Mouse (Mus musculus) lung, embryonic 16.5 days (tissue): ENCODE data around the gene 9530002B09Rik. TPM values are rescaled to one million over a fixed set of nuclear protein-coding genes. Genes with fewer than 3 reads are reported as not detected.

Experiments used
- ATAC-seq: fragments of 200-750 bp; cut with Nextera tagmentation; 2 replicates; pipeline ENCODE4 v1.8.0; 2017; ENCODE audit warnings: low read depth, mild to moderate bottlenecking, moderate library complexity
- H3K27ac ChIP-seq: fragments of 300-500 bp; sonication (generic); 2 replicates; pipeline ENCODE4 v1.5.1; 2014; ENCODE audit warnings: mild to moderate bottlenecking, control low read depth, low read length
- H3K27me3 ChIP-seq: fragments of 300-500 bp; sonication (generic); 2 replicates; pipeline ENCODE4 v1.6.1; 2014; ENCODE audit warnings: low read depth, low read length, mixed read lengths; ENCODE audit not compliant: control insufficient read depth, insufficient read depth
- H3K36me3 ChIP-seq: fragments of 300-500 bp; sonication (generic); 2 replicates; pipeline ENCODE4 v1.6.1; 2014; ENCODE audit warnings: low read length; ENCODE audit not compliant: control insufficient read depth, insufficient read depth
- H3K4me1 ChIP-seq: fragments of 300-500 bp; sonication (generic); replicated peaks from 2 replicates; pipeline ENCODE4 v1.6.1; 2014; ENCODE audit warnings: low read length, mixed read lengths; ENCODE audit not compliant: control insufficient read depth, insufficient read depth
- H3K4me2 ChIP-seq: fragments of 300-500 bp; sonication (generic); 2 replicates; pipeline ENCODE4 v1.6.1; 2014; ENCODE audit warnings: low read depth, low read length, control low read depth
- H3K4me3 ChIP-seq: fragments of 300-500 bp; sonication (generic); 2 replicates; pipeline ENCODE4 v1.5.1; 2014; ENCODE audit warnings: mild to moderate bottlenecking, low read length, control low read depth
- H3K9ac ChIP-seq: fragments of 300-500 bp; sonication (generic); 2 replicates; pipeline ENCODE4 v1.6.1; 2014; ENCODE audit warnings: low read length, control low read depth
- H3K9me3 ChIP-seq: fragments of 300-500 bp; sonication (generic); 2 replicates; pipeline ENCODE4 v1.6.1; 2016; ENCODE audit warnings: low read length; ENCODE audit not compliant: control insufficient read depth
- polyA plus RNA-seq: library from polyadenylated mRNA; unstranded; fragments of >200 nt; fragmentation: Nextera tagmentation; extraction: Ambion mirVana; gene quantifications from 2 replicates; pipeline ENCODE4 v1.2.1, GENCODE M21; 2015

9530002B09Rik gene
- not detected in 2 replicates for polyA plus RNA-seq

DNA sequence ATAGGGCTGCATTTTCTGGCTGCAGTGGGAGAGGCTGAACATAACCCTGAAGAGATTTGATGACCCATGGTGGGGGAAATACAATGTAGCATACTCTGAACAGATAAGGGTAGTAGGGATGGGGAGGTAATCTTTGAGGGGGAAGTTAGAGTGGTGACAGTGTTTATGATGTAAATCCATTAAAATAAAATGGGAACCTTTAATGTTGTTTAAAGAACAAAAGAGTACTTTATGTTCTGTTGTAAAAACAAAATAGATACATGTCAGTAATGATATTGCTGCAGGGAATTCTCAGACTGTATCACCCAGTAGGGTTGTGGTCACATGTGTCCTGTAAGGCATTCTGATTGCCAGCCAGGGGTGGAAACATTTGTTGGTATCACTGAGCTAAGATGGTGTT, at the start of gene 9530002B09Rik:
9530002B09Rik (plus strand) TSS at position 301 of the 400 bp plus-strand sequence.
- no peaks in the 10 kb centered on the region for H3K4me1 ChIP-seq
- H3K9me3 ChIP-seq: 0 out of 2 replicates have a peak, but pooled peaks cover 2% of the 10 kb centered on the region
- H3K27ac ChIP-seq: no peak within 1 kb of the TSS
- H3K4me2 ChIP-seq: no peak within 1 kb of the TSS
- H3K36me3 ChIP-seq: no peaks in the 10 kb centered on the region
- no peaks in the 10 kb centered on the region for H3K27me3 ChIP-seq
- ATAC-seq: no peak
- no peak within 1 kb of the TSS for H3K9ac ChIP-seq
- no peak within 1 kb of the TSS for H3K4me3 ChIP-seq

Other genes starting within 250 kb of the 9530002B09Rik start
- 70.1 and 79.2 TPM in 2 replicates for gene Ppt1, start 147.0 kb downstream of the 9530002B09Rik start, polyA plus RNA-seq
- 86.5 and 104 TPM in 2 replicates for gene Cap1, start 196.8 kb downstream of the 9530002B09Rik start, polyA plus RNA-seq